In the genomic region with DNA sequence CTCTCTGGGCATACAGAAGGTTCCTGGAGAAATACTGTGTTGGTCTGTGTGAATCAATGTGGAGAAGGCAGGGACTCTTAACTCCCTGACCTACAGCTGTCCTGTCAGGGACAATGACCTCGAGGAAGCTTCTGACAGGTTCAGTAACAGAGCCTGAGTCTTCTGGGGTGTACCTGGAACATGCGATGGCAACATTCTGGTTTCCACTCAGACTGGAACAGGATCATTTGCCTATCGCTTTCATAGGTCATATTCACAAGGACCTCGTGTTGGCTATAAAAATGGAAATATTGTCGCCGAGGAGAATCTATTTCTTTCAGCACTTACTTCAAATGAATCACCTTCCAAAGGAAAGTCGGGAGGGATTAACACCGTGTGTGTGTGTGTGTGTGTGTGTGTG, we compare ENCODE assay signal across 16 mouse cellular contexts.
"Had no signal": no experiment of that assay in that cellular context is flagged by ENCODE, and none has a peak within 500 bp of the region (broad histone marks: within the 10 kb centered on the region; RNA-seq: fewer than 3 reads in every experiment).

No protein-coding gene starts in this region.

- H3K4me2 ChIP-seq: limb, embryonic 12.5 days; liver, embryonic 13.5 days; lung, embryonic 15.5 days; midbrain, embryonic 12.5 days had no signal

- H3K9me3 ChIP-seq: limb, embryonic 12.5 days; liver, embryonic 13.5 days; lung, embryonic 15.5 days; megakaryocyte, embryonic 14.5 days; midbrain, embryonic 12.5 days had no signal

- H3K4me1 ChIP-seq: liver, embryonic 13.5 days; lung, embryonic 15.5 days; midbrain, embryonic 12.5 days had no signal

- ATAC-seq: liver, postnatal 0 days had no signal

- H3K9ac ChIP-seq: limb, embryonic 12.5 days; liver, embryonic 13.5 days; liver, postnatal 0 days; lung, embryonic 15.5 days; midbrain, embryonic 12.5 days had no signal

- H3K36me3 ChIP-seq: limb, embryonic 12.5 days; liver, embryonic 13.5 days; lung, embryonic 15.5 days; midbrain, embryonic 12.5 days had no signal

- DNase-seq: kidney, postnatal 10 days; kidney, postnatal 4 days; liver; liver, embryonic 13.5 days; liver, postnatal 0 days; lung, postnatal 14 days; right cerebral cortex, adult 18-20 months; right cerebral cortex, postnatal 25 days; thymus, postnatal 4 days had no signal

- H3K27ac ChIP-seq: layer of hippocampus, adult 2 months; limb, embryonic 12.5 days; liver, embryonic 13.5 days; lung, embryonic 15.5 days; macrophage; midbrain, embryonic 12.5 days; stomach, postnatal 0 days had no signal

- H3K4me3 ChIP-seq: layer of hippocampus, adult 2 months; limb, embryonic 12.5 days; liver, embryonic 13.5 days; lung, embryonic 15.5 days; megakaryocyte, embryonic 14.5 days; midbrain, embryonic 12.5 days had no signal

- H3K27me3 ChIP-seq: limb, embryonic 12.5 days; liver, embryonic 13.5 days; lung, embryonic 15.5 days; megakaryocyte, embryonic 14.5 days; midbrain, embryonic 12.5 days had no signal
